Mouse (Mus musculus) liver, embryonic 12.5 days (tissue): ENCODE results near the gene Gm9195. TPM values are rescaled to one million over a fixed set of nuclear protein-coding genes. Genes with fewer than 3 reads are reported as not detected.

ENCODE experiments used
- ATAC-seq: fragments of 200-750 bp; cut with Nextera tagmentation; 2 replicates; pipeline ENCODE4 v1.8.0; 2017; ENCODE audit warnings: moderate number of reproducible peaks, mild to moderate bottlenecking, moderate library complexity
- H3K27ac ChIP-seq: fragments of 300-500 bp; sonication (generic); 2 replicates; pipeline ENCODE4 v1.5.1; 2016; ENCODE audit warnings: mild to moderate bottlenecking
- H3K27me3 ChIP-seq: fragments of 300-500 bp; sonication (generic); replicated peaks from 2 replicates; pipeline ENCODE4 v1.6.1; 2016; ENCODE audit warnings: mild to moderate bottlenecking, moderate library complexity
- H3K36me3 ChIP-seq: fragments of 300-500 bp; sonication (generic); 2 replicates; pipeline ENCODE4 v1.6.1; 2016; ENCODE audit warnings: mild to moderate bottlenecking, moderate library complexity
- H3K4me1 ChIP-seq: fragments of 300-500 bp; sonication (generic); 2 replicates; pipeline ENCODE4 v1.6.1; 2016
- H3K4me2 ChIP-seq: fragments of 300-500 bp; sonication (generic); 2 replicates; pipeline ENCODE4 v1.6.1; 2016; ENCODE audit warnings: mild to moderate bottlenecking, moderate library complexity
- H3K4me3 ChIP-seq: fragments of 300-500 bp; sonication (generic); 2 replicates; pipeline ENCODE4 v1.5.1; 2016; ENCODE audit warnings: mild to moderate bottlenecking, moderate library complexity
- H3K9ac ChIP-seq: fragments of 300-500 bp; sonication (generic); 2 replicates; pipeline ENCODE4 v1.6.1; 2016; ENCODE audit warnings: mild to moderate bottlenecking, moderate library complexity
- H3K9me3 ChIP-seq: fragments of 300-500 bp; sonication (generic); replicated peaks from 2 replicates; pipeline ENCODE4 v1.6.1; 2016; ENCODE audit warnings: mild to moderate bottlenecking, moderate library complexity
- WGBS: fragments of 180-500 bp; shearing (Covaris S2); methylation state at CpG from one replicate; pipeline ENCODE4 v1.1.7; 2016; ENCODE audit not compliant: insufficient replicate concordance; 5-methylcytosine and 5-hydroxymethylcytosine counted together
- polyA plus RNA-seq: library from polyadenylated mRNA; unstranded; fragments of >200 nt; fragmentation: Nextera tagmentation; extraction: Ambion mirVana; gene quantifications from 2 replicates; pipeline ENCODE4 v1.2.1, GENCODE M21; 2016

Gene Gm9195
- not detected in 2 replicates for polyA plus RNA-seq

GRCm38 (mm10) chr14:72491738-72492137 lies at the start of gene Gm9195:
Gm9195 (minus strand) TSS chr14:72491838.
- Histone ChIP-seq H3K9me3 (no peaks in the 10 kb centered on the region), H3K36me3 (no peaks in the 10 kb centered on the region), H3K4me1 (no peaks in the 10 kb centered on the region), H3K4me2 (no peak within 1 kb of the TSS), H3K27me3 (no peaks in the 10 kb centered on the region), H3K27ac (no peak within 1 kb of the TSS), H3K4me3 (no peak within 1 kb of the TSS), H3K9ac (no peak within 1 kb of the TSS)
- 66% methylated on average over 5 of the region's 5 CpGs for WGBS
- ATAC-seq: no peak

- H3K9ac ChIP-seq: no peak overlapping the region
- no peak for ATAC-seq
- no peak overlapping the region for H3K4me2 ChIP-seq
- 72% methylated on average over 5 of the region's 5 CpGs for WGBS
- H3K27ac ChIP-seq: no peak overlapping the region
- no peaks in the 10 kb centered on the region for H3K9me3 ChIP-seq
- no peak overlapping the region for H3K4me3 ChIP-seq
- H3K27me3 ChIP-seq: peaks cover 27% of the 10 kb centered on the region
- peaks cover 9% of the 10 kb centered on the region for H3K4me1 ChIP-seq
- H3K36me3 ChIP-seq: peaks cover 26% of the 10 kb centered on the region
Observed at GRCm38 (mm10) chr14:72536392-72537017, 44.9 kb upstream of the Gm9195 start.

DNA sequence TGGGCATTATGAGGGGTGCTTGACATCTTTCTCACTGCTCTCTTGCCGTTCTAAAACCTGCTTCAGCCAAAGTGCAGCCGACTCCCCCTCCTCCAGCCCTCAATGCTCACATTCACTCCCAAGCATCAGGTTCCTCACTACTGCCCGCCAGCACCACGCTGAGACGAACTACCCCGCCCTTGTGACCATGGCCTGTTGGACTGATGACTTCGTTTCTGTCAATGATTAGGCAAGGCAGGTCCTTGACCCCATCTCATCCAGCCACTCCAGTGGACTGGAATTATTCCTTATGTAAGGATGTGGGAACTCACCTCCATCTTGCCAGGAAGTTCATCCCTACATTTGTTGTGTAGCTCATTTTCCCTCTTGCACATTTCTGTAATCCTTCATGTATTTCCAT lies 42.2 kb upstream of the Gm9195 start:
- H3K9me3 ChIP-seq: no peaks in the 10 kb centered on the region
- peaks cover 51% of the 10 kb centered on the region for H3K27me3 ChIP-seq
- no peak overlapping the region for H3K4me2 ChIP-seq
- no peak for ATAC-seq
- H3K9ac ChIP-seq: no peak overlapping the region
- H3K27ac ChIP-seq: no peak overlapping the region
- H3K4me1 ChIP-seq: peaks cover 9% of the 10 kb centered on the region
- 53% methylated on average over 7 of the region's 7 CpGs for WGBS
- H3K4me3 ChIP-seq: no peak overlapping the region
- 0 out of 2 replicates have a peak, but pooled peaks cover 4% of the 10 kb centered on the region for H3K36me3 ChIP-seq

GRCm38 (mm10) chr14:72532028-72532917 lies 40.6 kb upstream of the Gm9195 start:
- Histone ChIP-seq H3K27me3 (peaks cover 51% of the 10 kb centered on the region), H3K4me3 (peak overlapping the region; percentile 37), H3K36me3 (0 out of 2 replicates have a peak, but pooled peaks cover 4% of the 10 kb centered on the region), H3K9ac (no peak overlapping the region), H3K4me1 (peaks cover 9% of the 10 kb centered on the region), H3K4me2 (peak overlapping the region; percentile 63), H3K27ac (no peak overlapping the region), H3K9me3 (no peaks in the 10 kb centered on the region)
- peak; percentile 57; the same call in 1 of the 2 replicates for ATAC-seq
- WGBS: 3% methylated on average over 54 of the region's 54 CpGs

DNA sequence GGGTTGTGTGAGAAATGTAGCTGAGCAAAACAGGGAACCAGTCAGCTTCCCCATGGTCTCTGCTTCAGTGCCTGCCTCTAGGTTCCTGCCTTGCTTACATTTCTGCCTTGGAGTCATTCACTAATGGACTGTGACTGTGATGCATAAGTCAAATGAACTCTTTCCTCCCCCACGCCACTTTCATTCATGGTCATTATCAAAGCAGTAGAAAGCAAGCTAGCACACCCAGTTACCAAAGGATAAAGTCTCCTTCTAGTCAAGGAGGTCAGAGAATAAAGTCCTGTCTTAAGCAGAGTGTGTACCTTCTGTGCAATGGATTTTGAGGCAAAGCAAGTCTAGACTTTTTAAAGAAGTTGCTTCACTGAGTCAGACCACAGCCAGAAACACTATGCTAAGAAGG lies 35.5 kb upstream of the Gm9195 start:
- Histone ChIP-seq H3K9ac (no peak overlapping the region), H3K4me2 (no peak overlapping the region), H3K4me1 (peaks cover 3% of the 10 kb centered on the region), H3K4me3 (no peak overlapping the region), H3K27ac (no peak overlapping the region), H3K36me3 (no peaks in the 10 kb centered on the region), H3K27me3 (peaks cover 31% of the 10 kb centered on the region), H3K9me3 (no peaks in the 10 kb centered on the region)
- ATAC-seq: no peak
- WGBS: 68% methylated on average over 1 of the region's 1 CpGs

GRCm38 (mm10) chr14:72519561-72519960 lies 27.9 kb upstream of the Gm9195 start:
- H3K9me3 ChIP-seq: no peaks in the 10 kb centered on the region
- no peaks in the 10 kb centered on the region for H3K4me1 ChIP-seq
- 38% methylated on average over 2 of the region's 2 CpGs for WGBS
- H3K27me3 ChIP-seq: no peaks in the 10 kb centered on the region
- no peak for ATAC-seq
- H3K4me2 ChIP-seq: no peak overlapping the region
- no peak overlapping the region for H3K9ac ChIP-seq
- H3K27ac ChIP-seq: no peak overlapping the region
- H3K4me3 ChIP-seq: no peak overlapping the region
- no peaks in the 10 kb centered on the region for H3K36me3 ChIP-seq

- no peak overlapping the region for H3K27ac ChIP-seq
- no peak overlapping the region for H3K4me3 ChIP-seq
- 66% methylated on average over 6 of the region's 6 CpGs for WGBS
- no peak overlapping the region for H3K4me2 ChIP-seq
- H3K27me3 ChIP-seq: no peaks in the 10 kb centered on the region
- no peak for ATAC-seq
- no peaks in the 10 kb centered on the region for H3K36me3 ChIP-seq
- no peaks in the 10 kb centered on the region for H3K4me1 ChIP-seq
- H3K9me3 ChIP-seq: no peaks in the 10 kb centered on the region
- no peak overlapping the region for H3K9ac ChIP-seq
Observed at GRCm38 (mm10) chr14:72518786-72519185, 27.1 kb upstream of the Gm9195 start.

DNA sequence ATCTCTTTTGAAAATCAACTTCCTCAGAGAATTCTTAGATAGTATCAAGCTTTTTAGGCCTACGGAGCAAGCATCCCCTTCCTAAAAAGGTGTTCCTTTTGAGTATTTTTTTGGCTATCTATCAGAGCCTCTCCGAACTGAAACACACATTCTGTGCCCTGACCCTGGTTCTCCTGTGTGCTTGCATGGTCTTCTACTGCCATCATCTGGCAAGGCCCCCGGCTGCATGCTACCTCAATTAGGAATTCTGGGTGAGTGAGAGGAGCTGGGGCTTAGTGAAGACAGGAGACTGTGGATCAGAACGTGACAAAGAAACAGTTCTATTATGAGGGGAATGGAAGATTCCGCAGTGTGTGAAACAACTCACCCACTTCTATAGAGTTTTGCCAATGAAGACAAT lies 24.7 kb upstream of the Gm9195 start:
- Histone ChIP-seq H3K27ac (no peak overlapping the region), H3K4me3 (no peak overlapping the region), H3K9ac (no peak overlapping the region), H3K9me3 (no peaks in the 10 kb centered on the region), H3K27me3 (no peaks in the 10 kb centered on the region), H3K4me1 (no peaks in the 10 kb centered on the region), H3K4me2 (no peak overlapping the region), H3K36me3 (no peaks in the 10 kb centered on the region)
- no peak for ATAC-seq
- WGBS: 25% methylated on average over 5 of the region's 5 CpGs

DNA sequence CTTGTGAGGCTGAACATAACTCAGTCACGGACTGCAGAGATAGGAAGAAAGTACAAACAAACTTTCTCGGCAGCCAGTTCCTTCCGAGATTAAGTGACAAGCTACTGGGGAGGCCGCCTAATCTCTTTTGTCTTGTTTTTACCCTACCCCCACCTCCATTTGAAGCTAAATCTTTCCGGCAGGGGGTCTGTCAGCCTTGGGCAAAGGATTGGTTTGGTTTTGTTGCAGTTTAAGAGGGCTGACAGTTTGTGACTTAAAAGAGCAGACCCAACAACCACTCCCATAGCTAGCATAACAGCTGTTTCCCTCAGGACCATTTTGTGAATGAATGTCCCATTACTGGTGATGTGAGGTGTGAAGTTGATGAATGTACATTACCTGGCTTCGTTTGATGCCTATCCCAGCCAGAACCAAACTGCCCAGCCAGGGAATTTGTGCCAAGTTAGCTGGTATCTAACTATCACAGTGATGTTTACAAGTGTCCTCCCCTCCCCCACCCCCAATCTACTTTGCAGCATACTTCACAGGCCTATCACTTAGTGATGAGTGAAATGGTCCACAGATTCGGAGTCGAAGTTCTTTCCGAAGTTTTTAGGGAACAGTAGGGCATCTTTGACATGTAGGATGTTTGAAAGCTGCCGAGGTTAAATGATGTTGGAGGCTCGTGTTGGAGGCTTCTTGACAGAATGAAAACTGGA lies 15.2 kb upstream of the Gm9195 start:
- H3K4me3 ChIP-seq: peak overlapping the region; percentile 24
- H3K27me3 ChIP-seq: no peaks in the 10 kb centered on the region
- H3K27ac ChIP-seq: no peak overlapping the region
- H3K4me1 ChIP-seq: no peaks in the 10 kb centered on the region
- 19% methylated on average over 11 of the region's 11 CpGs for WGBS
- no peak for ATAC-seq
- no peaks in the 10 kb centered on the region for H3K9me3 ChIP-seq
- H3K36me3 ChIP-seq: no peaks in the 10 kb centered on the region
- peak overlapping the region; percentile 55 for H3K4me2 ChIP-seq
- no peak overlapping the region for H3K9ac ChIP-seq

GRCm38 (mm10) chr14:72506018-72506722 lies 14.5 kb upstream of the Gm9195 start:
- peak overlapping the region; percentile 55 for H3K4me2 ChIP-seq
- WGBS: 12% methylated on average over 12 of the region's 12 CpGs
- H3K9ac ChIP-seq: no peak overlapping the region
- H3K27ac ChIP-seq: no peak overlapping the region
- no peaks in the 10 kb centered on the region for H3K9me3 ChIP-seq
- ATAC-seq: 0 out of 2 replicates have a peak, but pooled peaks have one; percentile 24
- H3K4me3 ChIP-seq: peak overlapping the region; percentile 24
- no peaks in the 10 kb centered on the region for H3K27me3 ChIP-seq
- no peaks in the 10 kb centered on the region for H3K36me3 ChIP-seq
- no peaks in the 10 kb centered on the region for H3K4me1 ChIP-seq

DNA sequence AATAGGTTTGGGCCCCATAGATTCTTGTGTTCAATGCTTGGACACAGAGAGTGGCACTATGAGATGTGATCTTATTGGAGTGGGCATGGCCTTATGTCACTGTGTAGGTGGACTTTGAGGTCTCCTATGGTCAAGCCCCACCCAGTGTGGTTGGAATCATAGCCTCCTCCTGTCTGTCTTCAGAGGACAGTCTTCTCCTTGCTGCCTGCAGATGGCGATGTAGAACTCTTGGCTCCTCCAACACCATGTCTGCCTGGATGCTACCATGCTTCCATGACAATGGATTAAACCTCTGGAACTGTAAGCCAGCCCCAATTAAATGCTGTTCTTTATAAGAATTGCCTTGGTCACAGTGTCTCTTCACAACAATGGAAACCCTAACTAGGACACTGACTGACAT lies 13.3 kb upstream of the Gm9195 start:
- Histone ChIP-seq H3K9ac (no peak overlapping the region), H3K4me2 (no peak overlapping the region), H3K4me1 (no peaks in the 10 kb centered on the region), H3K27me3 (no peaks in the 10 kb centered on the region), H3K36me3 (no peaks in the 10 kb centered on the region), H3K4me3 (no peak overlapping the region), H3K27ac (no peak overlapping the region), H3K9me3 (no peaks in the 10 kb centered on the region)
- 58% methylated on average over 1 of the region's 1 CpGs for WGBS
- ATAC-seq: no peak
